Mouse (Mus musculus) forebrain, embryonic 14.5 days (tissue): ENCODE measurements around the gene Lta. TPM values are rescaled to one million over a fixed set of nuclear protein-coding genes. Genes with fewer than 3 reads are reported as not detected.

Source experiments
- ATAC-seq: fragments of 200-750 bp; cut with Nextera tagmentation; 2 replicates; pipeline ENCODE4 v1.8.0; 2017; ENCODE audit warnings: mild to moderate bottlenecking, moderate library complexity
- DNase-seq: peaks from one replicate; pipeline ENCODE4 v3.0.0-alpha.2; 2015; ENCODE audit warnings: low spot score
- H3K27ac ChIP-seq: fragments of 300-500 bp; sonication (generic); 2 replicates; pipeline ENCODE4 v1.5.1; 2014; ENCODE audit warnings: low read depth, mild to moderate bottlenecking, control low read depth, low read length, moderate library complexity
- H3K27me3 ChIP-seq: fragments of 300-500 bp; sonication (generic); replicated peaks from 2 replicates; pipeline ENCODE4 v1.6.1; 2014; ENCODE audit warnings: low read length, control low read depth, mixed read lengths; ENCODE audit not compliant: control insufficient read depth, insufficient read depth
- H3K36me3 ChIP-seq: fragments of 300-500 bp; sonication (generic); 2 replicates; pipeline ENCODE4 v1.6.1; 2014; ENCODE audit warnings: low read length, control low read depth; ENCODE audit not compliant: control insufficient read depth, insufficient read depth
- H3K4me1 ChIP-seq: fragments of 300-500 bp; sonication (generic); 2 replicates; pipeline ENCODE4 v1.6.1; 2014; ENCODE audit warnings: antibody characterized with exemption, low read length, control low read depth; ENCODE audit not compliant: control insufficient read depth, insufficient read depth
- H3K4me2 ChIP-seq: fragments of 300-500 bp; sonication (generic); 2 replicates; pipeline ENCODE4 v1.6.1; 2014; ENCODE audit warnings: mild to moderate bottlenecking, control low read depth, low read length
- H3K4me3 ChIP-seq: fragments of 300-500 bp; sonication (generic); 2 replicates; pipeline ENCODE4 v1.5.1; 2014; ENCODE audit warnings: low read depth, low read length, control low read depth
- H3K9ac ChIP-seq: fragments of 300-500 bp; sonication (generic); 2 replicates; pipeline ENCODE4 v1.6.1; 2014; ENCODE audit warnings: mild to moderate bottlenecking, low read length, control low read depth, moderate library complexity
- H3K9me3 ChIP-seq: fragments of 300-500 bp; sonication (generic); replicated peaks from 2 replicates; pipeline ENCODE4 v1.6.1; 2016; ENCODE audit warnings: low read length, control low read depth, mixed read lengths; ENCODE audit not compliant: control insufficient read depth
- WGBS: fragments of 180-500 bp; shearing (Covaris S2); extraction: QIAGEN DNeasy Blood & Tissue Kit; methylation state at CpG from one replicate; pipeline ENCODE4 v1.1.7; 2014; 5-methylcytosine and 5-hydroxymethylcytosine counted together
- polyA plus RNA-seq: library from polyadenylated mRNA; unstranded; fragments of >200 nt; fragmentation: Nextera tagmentation; extraction: Ambion mirVana; gene quantifications from 2 replicates; pipeline ENCODE4 v1.2.1, GENCODE M21; 2014

The Lta gene
- polyA plus RNA-seq, 1 experiment from 2014 or later = 0.13 TPM

GRCm38 (mm10) chr17:35162730-35163129 lies 42.4 kb downstream of the Lta start:
- no peak for DNase-seq
- ATAC-seq = no peak
- Histone ChIP-seq H3K27me3 (no peaks in the 10 kb centered on the region), H3K9me3 (no peaks in the 10 kb centered on the region), H3K4me1 (peaks cover 18% of the 10 kb centered on the region), H3K27ac (no peak overlapping the region), H3K4me2 (peak overlapping the region; percentile 98), H3K36me3 (peaks cover 49% of the 10 kb centered on the region), H3K9ac (peak overlapping the region; percentile 99), H3K4me3 (peak overlapping the region; percentile 100)
- 46% methylated on average over 12 of the region's 12 CpGs for WGBS

GRCm38 (mm10) chr17:35162121-35162520 lies 43.0 kb downstream of the Lta start:
- no peaks in the 10 kb centered on the region for H3K27me3 ChIP-seq
- peaks cover 18% of the 10 kb centered on the region for H3K4me1 ChIP-seq
- ATAC-seq (no peak), DNase-seq (no peak)
- peak overlapping the region; percentile 100 for H3K4me3 ChIP-seq
- H3K9me3 ChIP-seq = no peaks in the 10 kb centered on the region
- peak overlapping the region; percentile 98 for H3K4me2 ChIP-seq
- WGBS = 79% methylated on average over 14 of the region's 14 CpGs
- H3K36me3 ChIP-seq = peaks cover 55% of the 10 kb centered on the region
- no peak overlapping the region for H3K27ac ChIP-seq
- peak overlapping the region; percentile 99 for H3K9ac ChIP-seq

- Histone ChIP-seq H3K9me3 (no peaks in the 10 kb centered on the region), H3K4me3 (no peak overlapping the region; the same call in 1 of the 2 replicates), H3K9ac (no peak overlapping the region), H3K4me2 (no peak overlapping the region), H3K27me3 (no peaks in the 10 kb centered on the region), H3K27ac (no peak overlapping the region), H3K36me3 (peaks cover 62% of the 10 kb centered on the region), H3K4me1 (peaks cover 18% of the 10 kb centered on the region)
- 86% methylated on average over 11 of the region's 11 CpGs for WGBS
- no peak for ATAC-seq
- DNase-seq = no peak
Observed at GRCm38 (mm10) chr17:35161421-35161820, 43.7 kb downstream of the Lta start.

- DNase-seq (no peak), ATAC-seq (no peak)
- H3K4me3 ChIP-seq = no peak overlapping the region
- H3K9me3 ChIP-seq = no peaks in the 10 kb centered on the region
- no peak overlapping the region for H3K9ac ChIP-seq
- H3K4me1 ChIP-seq = peaks cover 12% of the 10 kb centered on the region
- H3K4me2 ChIP-seq = no peak overlapping the region
- WGBS = 83% methylated on average over 7 of the region's 7 CpGs
- H3K27me3 ChIP-seq = no peaks in the 10 kb centered on the region
- no peak overlapping the region for H3K27ac ChIP-seq
- H3K36me3 ChIP-seq = peaks cover 80% of the 10 kb centered on the region
Observed at GRCm38 (mm10) chr17:35159638-35160037, 45.5 kb downstream of the Lta start.

GRCm38 (mm10) chr17:35158850-35159593 lies 46.1 kb downstream of the Lta start:
- Histone ChIP-seq H3K27ac (no peak overlapping the region), H3K4me1 (peaks cover 12% of the 10 kb centered on the region), H3K9ac (no peak overlapping the region), H3K27me3 (no peaks in the 10 kb centered on the region), H3K4me2 (no peak overlapping the region), H3K4me3 (no peak overlapping the region), H3K36me3 (peaks cover 86% of the 10 kb centered on the region), H3K9me3 (no peaks in the 10 kb centered on the region)
- DNase-seq (no peak), ATAC-seq (no peak)
- WGBS = 94% methylated on average over 16 of the region's 16 CpGs

GRCm38 (mm10) chr17:35157661-35158175 lies 47.4 kb downstream of the Lta start:
- ATAC-seq (no peak), DNase-seq (no peak)
- 87% methylated on average over 8 of the region's 8 CpGs for WGBS

GRCm38 (mm10) chr17:35157254-35157653 lies 47.9 kb downstream of the Lta start:
- Histone ChIP-seq H3K27me3 (no peaks in the 10 kb centered on the region), H3K4me2 (no peak overlapping the region), H3K4me1 (peaks cover 4% of the 10 kb centered on the region), H3K4me3 (no peak overlapping the region), H3K36me3 (peaks cover 100% of the 10 kb centered on the region), H3K9me3 (no peaks in the 10 kb centered on the region), H3K9ac (no peak overlapping the region), H3K27ac (no peak overlapping the region)
- 93% methylated on average over 8 of the region's 8 CpGs for WGBS
- ATAC-seq = no peak
- no peak for DNase-seq

More at GRCm38 (mm10) chr17:35157661-35158175, 47.4 kb downstream of the Lta start:
- peaks cover 99% of the 10 kb centered on the region for H3K36me3 ChIP-seq
- H3K27ac ChIP-seq = no peak overlapping the region
- no peaks in the 10 kb centered on the region for H3K27me3 ChIP-seq
- no peak overlapping the region for H3K9ac ChIP-seq
- no peak overlapping the region for H3K4me2 ChIP-seq
- no peak overlapping the region for H3K4me3 ChIP-seq
- H3K4me1 ChIP-seq = peaks cover 8% of the 10 kb centered on the region
- no peaks in the 10 kb centered on the region for H3K9me3 ChIP-seq

- H3K9me3 ChIP-seq = no peaks in the 10 kb centered on the region
- H3K27ac ChIP-seq = no peak overlapping the region
- no peaks in the 10 kb centered on the region for H3K4me1 ChIP-seq
- DNase-seq = no peak
- 92% methylated on average over 33 of the region's 33 CpGs for WGBS
- no peak overlapping the region for H3K4me3 ChIP-seq
- H3K4me2 ChIP-seq = no peak overlapping the region
- H3K36me3 ChIP-seq = peaks cover 100% of the 10 kb centered on the region
- ATAC-seq = no peak
- H3K9ac ChIP-seq = no peak overlapping the region
- no peaks in the 10 kb centered on the region for H3K27me3 ChIP-seq
Observed at GRCm38 (mm10) chr17:35156461-35157200, 48.5 kb downstream of the Lta start.

GRCm38 (mm10) chr17:35155451-35155850 lies 49.7 kb downstream of the Lta start:
- DNase-seq = no peak
- Histone ChIP-seq H3K9ac (no peak overlapping the region), H3K27ac (no peak overlapping the region), H3K4me1 (no peaks in the 10 kb centered on the region), H3K27me3 (no peaks in the 10 kb centered on the region), H3K4me3 (no peak overlapping the region), H3K4me2 (no peak overlapping the region), H3K9me3 (no peaks in the 10 kb centered on the region), H3K36me3 (peaks cover 100% of the 10 kb centered on the region)
- 90% methylated on average over 12 of the region's 12 CpGs for whole genome bisulfite sequencing
- no peak for ATAC-seq
